Mouse (Mus musculus): ENCODE data around the gene Samd14. TPM values are rescaled to one million over a fixed set of nuclear protein-coding genes. Genes with fewer than 3 reads are reported as not detected.
"Not testable (repeated sequence)": the region's sequence is repeated elsewhere in the genome, so short reads cannot be mapped to it uniquely, and the experiment has no call there.

Samd14 gene
- 32.3 TPM for polyA plus RNA-seq (2021)

- POLR2A ChIA-PET = interaction anchor here (1.2 to 2.3 kb wide), 3 partner anchors 17 to 32 kb away, joined by 4 to 13 read pairs (median 4); partner anchors contain the start of gene Pdk2
- H3K27me3 ChIP-seq = no peaks in the 10 kb centered on the region
- CTCF ChIA-PET = interaction anchor here (1.5 kb wide), 1 partner anchor 20 kb away, joined by 3 read pairs; no protein-coding TSS in a partner anchor
- ATAC-seq (peak; percentile 44), DNase-seq (ENCODE audit: low read depth, low spot score) (no peak)
- in situ Hi-C loops (cut with MboI; ENCODE audit: low pct_unique_long_range_greater_than_20kb) = no loop called here
- TF ChIP-seq CTCF (IDR thresholded peaks at IDR 0.05) = no peak
Observed at GRCm38 (mm10) chr11:95009629-95010014, at the start of gene Samd14. Samd14 (plus strand) TSS chr11:95009879.

- H3K27me3 ChIP-seq = no peaks in the 10 kb centered on the region
- ATAC-seq (no peak), DNase-seq (ENCODE audit: low read depth, low spot score) (no peak)
- ChIA-PET POLR2A (interaction anchor here (0.6 kb wide), 1 partner anchor 18 kb away, joined by 3 read pairs; no protein-coding TSS in a partner anchor), CTCF (interaction anchor here (1.1 to 1.5 kb wide), 3 partner anchors 8 to 96 kb away, joined by 3 to 6 read pairs (median 5); no protein-coding TSS in a partner anchor)
- in situ Hi-C loops (cut with MboI; ENCODE audit: low pct_unique_long_range_greater_than_20kb) = loop anchor here (5.0 kb wide), 1 partner anchor 1430 kb away; no protein-coding TSS in a partner anchor
- no peak for TF ChIP-seq CTCF (IDR thresholded peaks at IDR 0.05)
Observed at GRCm38 (mm10) chr11:94962534-94963101, 47.1 kb upstream of the Samd14 start.

GRCm38 (mm10) chr11:94967419-94967818, 42.3 kb upstream of the Samd14 start, which contains the start of gene Hils1:
Hils1 (plus strand) TSS chr11:94967593.
- CTCF ChIA-PET = interaction anchor here (1.4 to 1.9 kb wide), 2 partner anchors 28 to 30 kb away, joined by 4 to 5 read pairs; no protein-coding TSS in a partner anchor
- ATAC-seq (no peak), DNase-seq (ENCODE audit: low read depth, low spot score) (no peak)
- no peak for TF ChIP-seq CTCF (IDR thresholded peaks at IDR 0.05)
- H3K27me3 ChIP-seq = no peaks in the 10 kb centered on the region
- POLR2A ChIA-PET = no interaction called here
- in situ Hi-C loops (cut with MboI; ENCODE audit: low pct_unique_long_range_greater_than_20kb) = no loop called here

DNA sequence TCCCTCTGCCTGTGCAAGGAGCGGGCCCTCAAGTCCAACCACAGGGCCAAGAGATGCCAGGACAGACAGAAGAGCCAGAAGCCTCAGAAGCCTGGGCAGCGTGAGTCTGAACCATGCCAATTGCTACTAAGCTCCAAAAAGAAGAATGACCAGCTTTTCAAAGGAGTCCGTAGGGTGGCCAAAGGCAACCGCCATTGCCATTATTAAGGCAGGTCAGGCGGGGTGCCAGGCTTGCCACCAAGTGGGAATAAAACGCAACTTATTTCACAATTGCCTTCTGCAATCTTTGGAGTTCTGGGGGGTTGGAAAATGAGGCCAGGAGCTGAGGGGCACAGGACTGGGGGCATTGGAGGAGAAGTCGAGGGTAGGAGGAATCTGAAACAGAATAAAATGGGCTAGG, 41.5 kb upstream of the Samd14 start:
- ATAC-seq (no peak), DNase-seq (ENCODE audit: low read depth, low spot score) (no peak)
- in situ Hi-C loops (cut with MboI; ENCODE audit: low pct_unique_long_range_greater_than_20kb) = no loop called here
- POLR2A ChIA-PET = no interaction called here
- no peaks in the 10 kb centered on the region for H3K27me3 ChIP-seq
- TF ChIP-seq CTCF (IDR thresholded peaks at IDR 0.05) = no peak
- CTCF ChIA-PET = interaction anchor here (1.4 to 1.9 kb wide), 3 partner anchors 11 to 31 kb away, joined by 4 to 5 read pairs (median 5); no protein-coding TSS in a partner anchor

GRCm38 (mm10) chr11:94969709-94970108, 40.0 kb upstream of the Samd14 start:
- DNase-seq (ENCODE audit: low read depth, low spot score); H3K27me3 ChIP-seq; ATAC-seq: not testable (repeated sequence)
- in situ Hi-C loops (cut with MboI; ENCODE audit: low pct_unique_long_range_greater_than_20kb) = loop anchor here (5.0 kb wide), 1 partner anchor 32 kb away; the partner anchor contains the start of gene Col1a1
- POLR2A ChIA-PET = interaction anchor here (0.6 kb wide), 1 partner anchor 91 kb away, joined by 4 read pairs; no protein-coding TSS in a partner anchor
- CTCF ChIA-PET = interaction anchor here (0.9 to 3.5 kb wide), 12 partner anchors 8 to 103 kb away, joined by 3 to 23 read pairs (median 5); partner anchors contain the start of gene Ppp1r9b

- CTCF ChIA-PET = interaction anchor here (0.7 to 3.5 kb wide), 12 partner anchors 8 to 135 kb away, joined by 3 to 23 read pairs (median 5); partner anchors contain the start of gene Ppp1r9b
- in situ Hi-C loops (cut with MboI; ENCODE audit: low pct_unique_long_range_greater_than_20kb) = loop anchor here (5.0 kb wide), 1 partner anchor 33 kb away; the partner anchor contains the start of gene Col1a1
- no peak for ATAC-seq
Observed at GRCm38 (mm10) chr11:94970210-94970943, 39.3 kb upstream of the Samd14 start.

GRCm38 (mm10) chr11:94971895-94972615, 37.6 kb upstream of the Samd14 start:
- in situ Hi-C loops (cut with MboI; ENCODE audit: low pct_unique_long_range_greater_than_20kb) = loop anchor here (5.0 kb wide), 1 partner anchor 35 kb away; the partner anchor contains the start of gene Col1a1
- no peak for ATAC-seq
- POLR2A ChIA-PET = interaction anchor here (0.5 kb wide), 1 partner anchor 19 kb away, joined by 4 read pairs; the partner anchor contains the start of gene Ppp1r9b
- no peak for TF ChIP-seq CTCF (IDR thresholded peaks at IDR 0.05)
- no peak for DNase-seq (ENCODE audit: low read depth, low spot score)
- no peaks in the 10 kb centered on the region for H3K27me3 ChIP-seq
- CTCF ChIA-PET = interaction anchor here (1.2 to 3.5 kb wide), 2 partner anchors 31 to 35 kb away, joined by 4 to 23 read pairs; no protein-coding TSS in a partner anchor

More at GRCm38 (mm10) chr11:94970210-94970943, 39.3 kb upstream of the Samd14 start:
- TF ChIP-seq CTCF (IDR thresholded peaks at IDR 0.05) = peak; percentile 77
- no peaks in the 10 kb centered on the region for H3K27me3 ChIP-seq
- DNase-seq (ENCODE audit: low read depth, low spot score) = no peak
- POLR2A ChIA-PET = interaction anchor here (0.6 kb wide), 1 partner anchor 92 kb away, joined by 4 read pairs; no protein-coding TSS in a partner anchor

GRCm38 (mm10) chr11:94972887-94973286, 36.8 kb upstream of the Samd14 start:
- ChIA-PET CTCF (interaction anchor here (1.2 to 3.5 kb wide), 2 partner anchors 31 to 36 kb away, joined by 4 to 23 read pairs; no protein-coding TSS in a partner anchor), POLR2A (interaction anchor here (0.8 kb wide), 1 partner anchor 17 kb away, joined by 3 read pairs; no protein-coding TSS in a partner anchor)
- no peak for ATAC-seq
- no peaks in the 10 kb centered on the region for H3K27me3 ChIP-seq
- no peak for DNase-seq (ENCODE audit: low read depth, low spot score)
- no peak for TF ChIP-seq CTCF (IDR thresholded peaks at IDR 0.05)
- in situ Hi-C loops (cut with MboI; ENCODE audit: low pct_unique_long_range_greater_than_20kb) = loop anchor here (5.0 kb wide), 1 partner anchor 36 kb away; the partner anchor contains the start of gene Col1a1

GRCm38 (mm10) chr11:94973313-94973712, 36.4 kb upstream of the Samd14 start:
- TF ChIP-seq CTCF (IDR thresholded peaks at IDR 0.05) = no peak
- CTCF ChIA-PET = no interaction called here
- ATAC-seq (no peak), DNase-seq (ENCODE audit: low read depth, low spot score) (no peak)
- H3K27me3 ChIP-seq = no peaks in the 10 kb centered on the region
- in situ Hi-C loops (cut with MboI; ENCODE audit: low pct_unique_long_range_greater_than_20kb) = loop anchor here (5.0 kb wide), 1 partner anchor 36 kb away; the partner anchor contains the start of gene Col1a1
- POLR2A ChIA-PET = interaction anchor here (0.8 kb wide), 1 partner anchor 17 kb away, joined by 3 read pairs; no protein-coding TSS in a partner anchor

All from Patski (cell line).